Mouse (Mus musculus) ovary, postnatal 36 days (tissue): ENCODE data around the gene Vmac.

Source experiments
- DNase-seq: peaks from one replicate; pipeline ENCODE4 v3.0.0; 2022; ENCODE audit warnings: low spot score, mixed read lengths

Vmac gene

DNA sequence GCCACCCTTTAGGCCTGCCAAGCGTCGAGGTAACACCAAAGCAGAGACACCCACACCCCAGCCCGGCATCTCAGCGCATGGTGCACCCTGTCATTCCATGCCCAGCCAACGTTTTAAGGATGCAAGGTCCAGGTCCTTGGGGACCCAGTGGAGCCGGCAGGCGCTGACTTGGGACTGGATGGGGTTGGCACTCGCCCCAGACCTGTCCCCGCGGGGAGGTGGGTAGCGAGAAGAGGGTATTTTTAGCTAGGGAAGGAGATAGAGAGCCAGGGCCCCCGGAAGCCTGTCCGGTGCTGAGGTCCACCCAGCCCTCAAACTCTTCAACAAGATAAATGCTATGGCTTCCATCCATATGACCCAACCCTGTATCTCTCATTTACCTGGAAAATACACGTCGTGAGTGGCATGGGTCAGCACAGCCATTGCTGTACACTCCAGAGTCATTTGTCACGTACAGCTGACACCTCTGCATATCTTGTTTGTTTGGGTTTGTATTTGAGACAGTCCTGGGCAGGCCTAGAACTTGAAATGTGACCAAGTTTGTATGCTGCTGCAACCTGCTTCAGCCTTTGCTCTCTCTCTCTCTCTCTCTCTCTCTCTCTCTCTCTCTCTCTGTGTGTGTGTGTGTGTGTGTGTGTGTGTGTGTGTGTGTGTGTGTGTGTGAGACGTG lies 22.4 kb upstream of the Vmac start:
- no peak for DNase-seq

DNA sequence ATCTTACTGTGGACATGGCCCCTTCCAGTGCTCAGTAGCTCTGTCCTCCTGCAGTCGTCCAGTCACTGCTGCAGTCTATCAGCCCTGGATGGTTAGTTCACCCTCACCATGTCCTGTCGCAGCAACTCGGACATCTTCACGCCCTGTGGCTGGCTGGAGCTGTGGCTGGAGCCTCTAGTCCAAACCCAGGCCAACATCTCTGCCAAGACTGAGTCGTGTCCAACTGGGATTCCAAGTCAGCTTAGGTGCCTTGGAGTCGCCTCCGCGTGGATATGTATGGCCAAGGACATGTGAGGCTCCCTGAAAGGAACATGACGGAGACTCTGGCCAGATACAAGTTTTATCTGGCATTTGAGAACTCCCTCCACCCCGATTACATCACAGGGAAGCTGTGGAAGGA lies 20.4 kb upstream of the Vmac start:
- no peak for DNase-seq

DNA sequence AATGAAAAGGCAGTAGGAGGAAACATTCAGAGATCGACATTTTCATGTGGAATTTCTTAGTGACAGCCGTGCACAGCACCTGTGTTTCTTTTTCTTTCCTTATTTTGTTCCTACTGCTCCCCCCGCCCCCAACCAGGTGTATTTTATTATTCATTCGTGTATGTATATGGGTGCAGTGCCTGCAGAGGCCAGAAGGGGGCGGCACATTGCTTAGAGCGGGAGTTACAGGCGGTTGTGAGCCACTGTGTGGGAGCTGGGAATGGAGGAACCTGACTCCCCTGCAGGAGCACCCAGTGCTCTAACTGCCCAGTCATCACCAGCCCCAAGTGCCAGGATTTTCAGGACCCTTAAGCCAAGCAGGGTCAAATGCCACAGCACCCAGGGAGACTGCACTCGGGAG lies 18.7 kb upstream of the Vmac start:
- DNase-seq = no peak

DNA sequence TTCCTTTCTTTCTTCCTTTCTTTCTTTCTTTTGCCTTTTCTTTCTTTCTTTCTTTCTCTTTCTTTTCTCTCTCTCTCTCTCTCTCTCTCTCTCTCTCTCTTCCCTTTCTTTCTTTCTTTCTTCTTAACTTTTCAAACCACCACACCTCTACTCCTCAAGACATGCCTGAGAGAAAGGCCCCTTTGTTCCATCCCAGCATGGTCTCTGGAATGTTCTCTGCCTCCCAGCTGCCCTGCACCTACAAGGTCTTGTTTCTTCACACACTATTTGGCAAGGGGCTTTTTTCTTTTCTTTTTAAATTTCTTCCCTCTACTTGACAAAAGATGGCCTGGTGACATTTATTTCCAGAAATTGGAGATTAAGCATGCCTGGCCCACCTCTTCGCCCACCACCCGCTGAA lies 11.8 kb upstream of the Vmac start:
- no peak for DNase-seq

DNA sequence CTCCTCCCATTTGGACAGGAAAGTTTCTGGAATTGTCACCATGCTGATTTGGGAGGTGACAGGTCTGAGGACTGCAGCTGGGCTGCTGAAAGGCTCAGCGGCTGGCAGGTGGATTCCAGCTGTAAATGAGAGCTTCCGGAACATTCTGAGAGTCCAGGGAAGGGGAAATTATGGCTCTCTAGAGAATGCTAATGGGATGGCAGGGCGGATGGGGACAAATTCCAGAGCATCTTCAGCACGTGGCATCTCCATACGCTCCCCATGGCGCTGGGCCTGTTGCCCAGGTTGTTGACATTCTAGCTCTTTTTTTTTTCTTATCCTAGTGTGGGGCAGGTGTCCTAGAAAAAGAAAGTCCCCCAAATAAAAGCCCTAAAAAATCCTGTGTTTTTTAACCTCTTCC lies 11.3 kb upstream of the Vmac start:
- DNase-seq = no peak

DNA sequence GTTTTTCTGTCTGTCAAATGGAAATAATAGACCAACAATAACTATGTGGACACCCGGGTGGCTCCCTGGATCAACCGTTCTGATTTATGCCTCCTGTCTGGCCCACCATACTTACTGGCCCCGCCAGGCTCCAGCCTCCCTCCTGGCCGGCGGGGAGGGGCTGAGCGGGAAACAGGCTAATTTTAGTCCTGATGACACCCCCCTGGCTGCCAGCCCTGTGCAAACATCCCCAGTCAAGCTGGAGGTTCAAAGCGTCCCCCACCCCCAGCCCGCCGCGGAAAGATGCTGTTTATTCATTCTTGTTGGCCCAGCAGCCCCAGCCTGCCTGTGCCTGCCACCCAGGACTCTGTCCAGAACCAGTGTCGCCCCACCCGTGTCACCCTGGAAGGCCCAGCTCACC lies 10.3 kb upstream of the Vmac start:
- no peak for DNase-seq

DNA sequence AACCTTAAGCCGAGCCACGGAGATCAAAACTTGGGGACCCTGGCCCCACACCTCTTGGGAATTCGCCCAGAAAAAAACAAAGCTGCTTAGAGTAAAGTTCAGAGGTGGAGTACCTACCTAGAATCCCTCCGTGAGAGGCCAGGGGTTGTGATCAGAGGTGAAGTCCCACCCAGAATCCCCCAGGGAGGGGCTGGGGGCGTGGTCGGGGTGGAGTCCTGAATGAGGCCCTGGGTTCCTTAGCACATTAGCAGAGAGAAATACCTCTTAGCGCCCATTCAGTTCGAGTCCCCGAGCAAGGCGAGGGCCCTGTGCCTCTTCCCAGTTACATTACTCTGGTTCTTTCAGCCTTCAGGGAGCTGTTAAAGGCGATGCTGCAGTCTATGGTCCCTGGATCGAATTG lies 9.8 kb upstream of the Vmac start:
- DNase-seq = no peak

DNA sequence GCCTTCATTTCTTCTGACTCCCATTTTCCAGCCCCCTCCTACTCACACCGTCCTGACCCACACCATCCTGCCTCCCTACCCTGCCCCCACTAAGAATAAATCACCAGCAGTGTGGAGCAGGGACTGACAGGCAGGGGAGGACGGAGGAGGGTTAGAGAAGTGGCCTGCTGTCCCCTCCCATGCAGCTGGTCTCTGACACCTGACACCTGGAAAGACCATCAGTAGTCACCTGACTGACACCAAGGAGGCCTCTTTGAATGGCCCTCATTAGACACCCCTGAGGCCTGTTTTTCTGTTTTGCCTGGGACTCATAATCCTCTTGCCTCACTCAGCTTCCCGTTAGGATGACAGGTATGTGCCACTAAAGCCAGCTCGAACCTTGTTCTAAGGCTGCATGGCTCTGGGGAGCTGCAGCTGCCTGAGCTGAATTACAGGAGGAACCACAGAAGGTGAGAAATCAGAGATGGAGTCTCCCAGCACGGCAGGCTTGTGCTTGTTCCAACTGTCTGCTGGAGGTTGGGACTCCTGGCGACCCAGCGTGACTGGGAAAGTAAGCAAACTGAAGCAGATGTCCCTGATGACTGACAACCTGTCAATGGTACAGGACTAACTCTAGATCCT lies 9.3 kb upstream of the Vmac start:
- no peak for DNase-seq

DNA sequence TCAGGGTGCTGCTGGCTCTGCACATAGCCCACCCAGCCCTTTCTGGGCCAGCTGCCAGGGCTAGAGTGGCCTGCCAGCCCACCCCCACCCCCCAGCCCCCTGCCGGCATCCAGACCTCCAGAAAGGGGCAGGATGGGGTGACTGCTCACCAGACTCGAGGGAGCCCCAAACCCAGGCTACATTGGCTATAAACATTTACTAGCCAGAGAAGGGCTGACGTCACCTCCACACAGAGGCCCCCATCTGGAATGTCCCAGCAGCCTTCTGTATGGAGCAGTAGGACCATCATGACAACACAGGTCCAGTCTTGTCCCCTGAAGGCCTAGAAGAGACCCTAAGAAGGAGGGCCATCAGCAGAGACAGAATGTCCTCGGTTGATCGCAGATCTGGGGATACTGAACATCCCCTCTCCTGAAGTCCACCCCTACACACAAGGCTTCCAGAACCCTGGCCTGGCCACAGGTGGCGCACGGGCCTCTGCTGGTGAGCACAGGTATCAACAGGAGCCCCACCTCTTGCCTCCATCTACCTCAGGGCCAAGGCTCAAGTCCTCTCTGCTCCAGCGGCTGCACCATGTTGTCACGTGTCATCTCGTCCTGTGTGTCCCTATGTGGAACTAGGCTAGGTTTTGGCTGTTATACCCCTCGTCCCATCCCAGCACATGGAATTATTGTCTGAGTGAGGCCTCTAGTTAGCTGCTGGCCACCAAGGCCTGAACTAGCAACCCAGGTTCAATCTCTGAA lies 5.8 kb upstream of the Vmac start:
- no peak for DNase-seq

DNA sequence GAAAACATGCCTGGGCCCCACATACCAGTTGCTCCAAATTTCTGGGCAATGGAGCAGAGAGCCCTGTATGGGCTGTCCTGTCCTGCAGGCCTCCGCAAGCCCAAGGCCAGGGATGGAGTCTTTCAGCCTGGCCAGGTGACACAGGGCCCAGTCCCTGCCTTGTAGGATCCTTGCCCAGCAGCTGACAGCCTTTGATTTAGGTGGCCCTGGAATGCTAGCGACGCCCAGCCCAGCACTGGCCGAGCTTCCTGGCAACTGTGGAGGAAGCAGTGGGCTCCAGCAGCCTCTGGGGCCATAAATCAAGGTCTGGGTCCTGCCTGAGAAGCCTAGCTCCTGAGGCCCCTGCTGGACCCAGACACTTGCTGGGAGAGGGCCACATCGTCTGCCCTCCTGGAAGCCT lies 4.6 kb upstream of the Vmac start:
- peak; percentile 43 for DNase-seq

DNA sequence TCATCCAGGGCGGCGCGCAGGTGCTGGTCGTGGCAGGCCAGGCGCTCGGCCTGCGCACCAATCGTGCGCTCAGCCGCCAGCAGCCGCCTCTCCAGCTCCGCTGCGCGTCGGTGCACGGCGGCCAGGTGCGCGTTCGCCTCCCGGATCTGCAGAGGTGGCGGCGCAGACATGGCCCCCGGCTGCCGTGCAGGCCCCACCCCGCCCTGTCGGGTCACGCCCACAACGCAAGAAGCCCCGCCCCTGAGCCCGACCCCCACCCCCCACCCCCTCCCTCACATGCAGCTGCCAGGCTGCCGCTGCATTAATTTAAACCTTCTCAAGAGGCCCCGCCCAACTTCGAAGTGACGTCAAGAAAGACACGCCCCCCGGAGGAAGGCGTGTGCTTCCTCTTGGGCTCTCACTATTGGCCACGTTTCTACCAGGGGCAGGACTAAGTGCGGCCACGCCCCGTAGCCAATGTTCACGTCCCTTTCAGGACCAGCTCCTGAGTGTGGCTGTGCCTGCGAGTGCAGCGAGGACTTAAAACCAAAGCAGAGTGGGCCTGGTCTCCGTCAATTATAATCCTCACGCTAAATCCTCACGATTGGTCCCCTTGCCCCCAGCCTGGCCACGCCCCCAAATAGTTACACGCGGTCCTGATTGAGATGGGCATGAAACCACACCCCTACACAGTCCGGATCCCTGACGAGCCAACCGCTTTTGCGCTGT lies 1.0 kb downstream of the Vmac start:
- peak; percentile 94 for DNase-seq

DNA sequence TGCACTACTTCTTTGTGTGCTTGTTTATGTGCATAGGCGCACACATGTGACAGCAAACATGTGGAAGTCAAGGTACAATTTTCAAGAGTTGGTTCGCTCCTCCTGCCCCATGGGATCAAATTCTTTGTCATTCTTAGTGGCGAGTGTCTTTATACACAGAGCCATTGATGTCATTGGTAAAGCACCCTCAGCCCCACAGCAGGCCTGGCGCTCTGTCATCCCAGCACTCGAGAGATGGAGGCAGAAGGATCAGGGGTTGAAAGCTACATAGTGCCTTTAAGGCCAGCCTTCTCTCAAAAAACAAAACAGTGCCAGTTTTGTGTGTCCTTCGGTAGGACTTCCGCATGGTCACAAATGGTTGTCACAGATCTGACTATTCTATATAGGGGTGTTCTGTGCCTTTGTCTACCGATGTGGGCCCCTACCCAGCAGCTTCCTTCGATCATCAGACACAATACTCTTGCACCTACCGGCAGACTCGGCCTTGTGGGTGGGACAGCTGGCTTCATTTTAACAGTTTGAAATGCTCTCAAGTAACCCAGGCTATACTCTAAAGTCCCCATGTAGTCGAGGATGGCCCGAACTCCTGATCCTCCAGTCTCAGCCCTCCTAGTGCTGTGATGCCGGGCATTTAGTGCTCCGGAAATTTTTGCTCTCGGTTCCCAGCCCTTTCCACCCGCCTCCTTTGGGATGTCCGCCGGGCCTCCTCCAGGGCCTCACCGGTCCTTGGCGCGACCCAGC lies 1.7 kb downstream of the Vmac start:
- DNase-seq = no peak

DNA sequence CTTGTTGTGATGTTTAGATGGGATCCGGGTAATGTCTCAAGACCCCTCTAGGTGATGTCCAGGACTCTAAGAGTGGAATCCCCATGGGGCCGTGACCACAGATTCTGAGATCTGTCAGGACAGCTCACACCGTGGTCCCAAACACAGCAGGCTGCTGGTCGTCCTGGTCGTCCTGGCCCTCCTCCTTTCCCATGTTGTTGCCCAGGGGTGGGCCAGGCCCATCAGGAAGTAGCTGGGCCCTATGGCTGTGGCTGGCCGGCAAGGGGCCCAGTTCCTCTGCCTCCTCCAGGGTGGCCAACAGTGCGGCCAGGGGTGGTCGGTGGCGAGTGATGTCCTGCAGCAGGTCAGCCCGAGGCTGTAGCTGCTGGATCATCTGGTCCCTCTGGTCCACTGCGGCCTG lies 2.5 kb downstream of the Vmac start:
- no peak for DNase-seq

DNA sequence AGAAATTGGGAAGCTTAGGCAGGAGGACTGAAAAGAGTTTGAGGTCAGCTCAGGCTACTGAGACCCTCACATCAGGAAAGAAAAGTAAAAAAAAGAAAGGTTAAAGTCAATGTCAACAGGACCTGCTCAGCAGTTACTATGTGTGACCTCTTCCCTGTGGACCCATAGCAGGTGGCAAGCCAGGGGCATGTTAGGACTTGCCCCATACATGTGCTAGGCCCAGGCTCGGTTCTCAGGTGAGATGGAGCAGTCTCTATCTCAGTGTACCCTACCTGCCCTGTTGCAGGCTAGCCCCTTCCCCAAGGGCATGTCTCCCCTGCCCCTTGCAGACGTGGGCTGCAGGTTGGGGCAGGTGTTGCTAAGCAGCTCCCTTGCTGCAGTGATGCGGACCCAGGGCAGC lies 8.1 kb downstream of the Vmac start:
- DNase-seq = no peak

DNA sequence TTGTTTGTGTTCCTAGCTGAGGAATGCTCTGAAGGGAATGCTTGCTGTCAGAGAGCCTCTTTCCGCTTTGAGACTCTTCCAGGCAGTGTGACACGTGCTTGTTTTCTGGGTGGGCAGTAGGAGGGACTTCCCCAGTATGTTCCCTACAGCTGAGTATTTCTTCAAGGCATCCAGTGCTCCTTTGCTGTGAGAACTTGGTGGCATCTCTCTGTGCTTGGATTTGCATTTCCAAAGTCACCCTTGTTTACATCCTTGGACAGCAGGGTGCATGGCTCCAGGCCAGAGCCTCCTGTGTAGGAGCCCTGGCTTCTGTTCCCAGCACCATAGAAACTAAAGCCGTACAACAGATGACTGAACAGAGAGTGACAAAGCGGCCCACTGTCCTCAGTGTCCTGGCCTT lies 9.1 kb downstream of the Vmac start:
- DNase-seq = no peak

DNA sequence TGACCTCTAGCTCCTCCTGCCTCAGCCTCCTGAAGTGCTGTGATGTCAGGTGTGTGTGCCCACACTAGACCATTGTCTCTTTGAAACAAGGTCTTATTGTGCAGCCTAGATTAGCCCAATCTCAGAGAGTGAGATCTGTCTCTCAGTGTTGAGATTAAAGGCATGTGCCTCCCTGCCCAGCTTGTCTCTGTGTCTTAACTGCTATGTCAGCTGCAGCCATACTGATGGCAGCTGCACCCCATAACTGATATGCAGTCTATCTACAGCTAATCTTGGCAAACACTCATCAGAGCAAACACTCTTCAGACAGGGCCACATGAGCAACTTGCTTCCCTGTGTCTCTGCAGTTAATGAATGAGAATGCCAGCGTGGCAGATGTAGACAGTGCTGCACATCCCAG lies 11.3 kb downstream of the Vmac start:
- no peak for DNase-seq

DNA sequence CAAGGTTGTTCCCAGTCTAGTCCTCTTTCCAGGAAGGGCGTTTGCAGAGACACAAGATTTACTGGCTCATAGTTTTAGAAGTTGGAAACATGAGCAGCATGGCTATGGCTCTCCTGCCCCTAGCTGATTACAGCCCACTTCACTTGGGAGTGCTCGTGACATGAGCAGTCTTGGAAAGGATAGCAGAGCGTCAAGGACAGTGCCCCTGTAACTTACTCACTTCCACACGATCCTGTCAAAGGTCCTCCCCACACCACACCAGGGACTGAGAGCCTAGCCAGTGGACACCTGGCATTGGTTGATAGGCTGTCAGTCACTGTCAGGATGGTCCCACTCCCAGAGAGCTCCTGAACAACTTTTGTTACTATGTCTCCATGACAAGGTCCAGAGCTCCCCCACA lies 14.8 kb downstream of the Vmac start:
- DNase-seq = no peak

DNA sequence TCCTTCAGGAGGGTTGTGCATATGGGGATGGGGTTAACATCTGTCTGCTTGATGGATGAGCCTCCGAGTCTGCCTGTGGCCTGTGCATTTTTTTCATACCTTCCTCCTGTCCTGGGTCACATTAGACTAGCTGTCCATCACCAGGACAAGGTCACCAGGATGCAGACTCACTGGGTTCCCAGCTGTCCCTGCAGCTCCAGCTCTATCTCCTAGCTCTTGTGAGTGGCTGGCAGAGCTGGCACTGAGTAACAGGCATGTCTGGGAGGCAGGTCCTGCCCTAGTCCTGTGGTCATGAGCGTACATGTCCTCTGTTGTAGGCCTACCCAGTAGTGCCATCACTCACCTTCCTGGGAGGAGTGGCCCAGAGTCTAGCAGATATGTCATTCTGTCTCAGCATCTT lies 17.4 kb downstream of the Vmac start:
- DNase-seq = no peak

DNA sequence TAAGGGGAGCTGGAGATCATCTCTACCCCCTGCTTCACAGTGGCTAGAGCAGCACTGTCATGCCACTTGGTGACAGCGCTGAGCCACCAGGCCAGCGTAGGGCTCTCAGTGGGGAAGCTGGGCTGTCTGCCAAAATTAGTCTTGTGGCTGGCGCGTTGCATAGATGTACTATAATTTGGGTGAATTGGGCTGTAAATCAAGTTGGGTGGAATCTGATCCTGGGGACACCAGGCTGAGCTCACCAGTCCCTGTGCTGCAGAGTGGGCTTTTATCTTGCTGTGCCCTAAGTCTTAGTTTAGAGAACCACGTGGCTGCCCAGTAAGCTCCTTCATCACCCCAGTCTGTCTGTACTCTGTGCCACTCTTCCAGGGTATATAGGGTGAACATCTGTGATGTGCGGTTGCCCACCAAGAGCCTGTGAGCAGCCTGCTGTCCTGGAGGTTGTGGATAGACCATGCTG lies 23.9 kb downstream of the Vmac start:
- DNase-seq = no peak

DNA sequence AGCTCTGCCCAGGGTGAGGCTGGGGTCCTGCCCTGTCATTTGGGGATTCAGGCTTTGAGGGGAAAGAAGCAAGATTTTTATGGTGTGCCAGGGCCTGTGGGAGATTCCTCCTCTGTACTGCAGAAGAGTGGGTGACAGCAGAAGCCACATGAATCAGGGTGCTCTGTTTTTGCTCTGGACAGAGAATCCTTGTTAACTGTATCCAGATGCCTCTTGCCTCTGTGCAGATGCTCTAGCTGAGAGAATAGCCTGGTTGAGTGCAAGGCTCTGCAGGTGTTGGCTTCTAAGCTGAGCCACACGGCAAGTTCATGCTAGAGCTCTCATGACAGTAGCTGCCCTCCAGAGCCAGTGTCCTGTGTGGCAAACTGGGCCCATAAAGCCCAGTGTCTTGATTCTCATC lies 24.4 kb downstream of the Vmac start:
- no peak for DNase-seq

DNA sequence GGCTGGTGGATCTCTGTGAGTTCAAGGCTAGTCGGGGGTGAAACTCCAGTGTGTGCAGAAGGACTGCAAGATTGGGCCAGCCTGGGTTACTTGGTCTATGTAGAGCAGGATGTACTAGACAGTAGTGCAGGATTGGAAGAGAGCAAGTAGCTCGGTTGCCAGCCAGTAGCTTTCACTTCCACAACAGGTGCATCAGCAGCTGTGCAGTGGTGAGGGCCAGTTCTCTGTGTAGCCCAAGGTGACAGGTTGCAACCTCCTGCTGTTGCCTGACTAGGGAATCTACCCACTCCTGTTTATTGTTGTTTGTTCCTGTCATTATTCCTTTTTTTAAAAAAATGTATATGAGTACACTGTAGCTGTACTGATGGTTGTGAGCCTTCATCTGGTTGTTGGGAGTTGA lies 29.1 kb downstream of the Vmac start:
- no peak for DNase-seq

DNA sequence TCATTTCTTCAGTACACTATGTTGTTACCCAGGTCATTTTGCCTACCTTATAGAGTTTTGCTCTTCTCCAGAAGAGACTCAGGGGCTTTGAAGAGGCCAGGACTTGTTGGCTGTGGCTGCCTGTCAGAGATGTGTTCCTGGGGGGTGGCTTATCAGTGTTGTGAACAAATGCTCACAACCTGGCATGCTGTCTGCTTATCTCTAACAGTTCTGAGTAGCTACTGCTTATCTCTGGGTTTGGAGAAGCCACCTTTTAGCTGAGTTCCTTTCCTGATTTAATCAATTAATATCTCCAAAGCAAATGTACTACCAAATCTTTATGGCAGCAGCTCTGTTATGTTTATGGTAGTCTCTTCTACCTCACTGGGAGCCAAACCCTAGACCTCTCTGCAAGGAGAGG lies 29.8 kb downstream of the Vmac start:
- no peak for DNase-seq
